Mouse (Mus musculus) hindbrain, embryonic 10.5 days (tissue): ENCODE measurements around the gene Fam169a. TPM values are rescaled to one million over a fixed set of nuclear protein-coding genes. Genes with fewer than 3 reads are reported as not detected.

ENCODE experiments used
- DNase-seq: peaks from one replicate; pipeline ENCODE4 v3.0.0-alpha.2; 2017; ENCODE audit warnings: low spot score
- H3K27ac ChIP-seq: fragments of 300-500 bp; sonication (generic); 2 replicates; pipeline ENCODE4 v1.5.1; 2016; ENCODE audit warnings: mild to moderate bottlenecking, moderate library complexity
- H3K27me3 ChIP-seq: fragments of 300-500 bp; sonication (generic); 2 replicates; pipeline ENCODE4 v1.6.1; 2016; ENCODE audit warnings: mild to moderate bottlenecking; ENCODE audit not compliant: poor library complexity, insufficient read depth, severe bottlenecking
- H3K36me3 ChIP-seq: fragments of 300-500 bp; sonication (generic); 2 replicates; pipeline ENCODE4 v1.6.1; 2016; ENCODE audit warnings: mild to moderate bottlenecking, moderate library complexity
- H3K4me1 ChIP-seq: fragments of 300-500 bp; sonication (generic); replicated peaks from 2 replicates; pipeline ENCODE4 v1.6.1; 2016; ENCODE audit warnings: mild to moderate bottlenecking
- H3K4me3 ChIP-seq: fragments of 300-500 bp; sonication (generic); 2 replicates; pipeline ENCODE4 v1.5.1; 2016; ENCODE audit warnings: mild to moderate bottlenecking, moderate library complexity
- H3K9me3 ChIP-seq: fragments of 300-500 bp; sonication (generic); 2 replicates; pipeline ENCODE4 v1.6.1; 2016; ENCODE audit warnings: mild to moderate bottlenecking, moderate library complexity
- WGBS: fragments of 180-500 bp; shearing (Covaris S2); methylation state at CpG from one replicate; pipeline ENCODE4 v1.1.7; 2016; 5-methylcytosine and 5-hydroxymethylcytosine counted together
- polyA plus RNA-seq: library from polyadenylated mRNA; unstranded; fragments of >200 nt; fragmentation: Nextera tagmentation; extraction: Ambion mirVana; gene quantifications from 2 replicates; pipeline ENCODE4 v1.2.1, GENCODE M21; 2016

Fam169a gene
- 6.9 and 8.4 TPM in 2 replicates for polyA plus RNA-seq

DNA sequence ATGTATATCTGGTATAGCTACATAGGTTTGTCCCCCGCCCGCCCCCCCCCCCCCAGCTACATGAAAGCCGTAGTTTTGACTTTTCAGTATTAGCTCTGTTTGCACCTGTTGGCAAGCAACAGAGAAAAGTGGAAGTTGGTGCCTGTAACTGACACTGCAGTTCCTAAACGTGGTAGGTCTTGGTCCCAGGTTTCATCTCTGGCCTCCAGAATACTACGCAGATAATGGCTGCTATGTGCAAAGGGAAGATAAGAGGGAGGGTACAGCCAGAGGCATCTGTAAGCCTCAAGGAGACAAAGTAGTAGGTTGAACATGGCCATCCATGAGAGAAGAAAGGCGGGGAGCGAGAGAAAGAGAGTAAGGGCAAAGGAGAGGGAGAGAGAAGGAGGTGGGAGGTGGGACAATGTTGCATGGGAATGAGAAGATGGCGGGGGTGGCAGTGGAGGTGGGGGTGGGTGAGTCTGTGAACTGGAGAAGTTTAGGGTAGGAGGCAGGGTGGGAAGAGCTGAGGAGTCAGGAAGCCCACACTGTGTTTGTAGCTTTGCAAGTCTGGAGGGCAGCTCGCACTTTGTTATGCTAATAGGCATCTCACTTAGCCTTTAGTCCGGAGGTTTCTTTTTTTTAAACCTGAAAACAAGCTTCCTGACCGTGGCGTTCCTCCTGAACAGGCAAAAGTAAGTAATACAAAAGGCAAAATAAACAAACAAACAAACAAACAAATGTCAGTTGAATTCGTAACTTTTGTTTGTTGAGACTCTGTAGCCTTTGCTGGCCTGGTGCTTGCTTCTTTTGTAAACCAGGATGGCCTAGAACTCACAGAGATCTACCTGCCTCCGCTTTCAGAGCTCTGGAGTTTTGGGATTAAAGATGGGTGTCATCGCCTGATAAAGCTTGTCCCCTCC is at the start of gene Fam169a:
Fam169a (plus strand) TSS at position 638 of the 902 bp plus-strand sequence.
- Histone ChIP-seq H3K36me3 (no peaks in the 10 kb centered on the region), H3K9me3 (no peaks in the 10 kb centered on the region), H3K4me3 (0 out of 2 replicates have a peak within 1 kb of the TSS, but pooled peaks have one; percentile 13), H3K27ac (peak within 1 kb of the TSS; percentile 68), H3K27me3 (peaks cover 40% of the 10 kb centered on the region), H3K4me1 (peaks cover 26% of the 10 kb centered on the region)
- WGBS: 32% methylated on average over 15 of the region's 15 CpGs
- peak; percentile 4 for DNase-seq

DNA sequence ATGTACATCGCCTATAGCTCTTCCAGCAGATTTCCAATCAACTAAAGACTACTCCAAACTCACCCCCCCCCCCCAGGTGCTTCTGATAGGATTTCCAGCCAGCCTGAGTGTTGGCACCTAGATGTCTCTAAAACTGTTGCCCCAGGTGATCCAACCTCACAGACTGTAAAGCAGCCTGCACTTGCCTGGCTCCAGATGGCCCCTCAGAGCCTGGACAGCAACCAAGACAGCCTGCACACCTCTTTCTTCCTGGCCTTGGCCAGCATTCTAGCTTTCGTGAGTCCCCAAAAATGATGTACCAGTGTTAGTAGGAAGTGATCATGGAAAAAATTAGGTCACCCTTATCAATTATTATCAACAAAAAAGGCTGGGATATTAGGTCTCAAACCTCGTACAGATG is 49.4 kb upstream of the Fam169a start:
- no peak overlapping the region for H3K4me3 ChIP-seq
- no peak for DNase-seq
- no peaks in the 10 kb centered on the region for H3K9me3 ChIP-seq
- no peaks in the 10 kb centered on the region for H3K27me3 ChIP-seq
- H3K36me3 ChIP-seq: no peaks in the 10 kb centered on the region
- WGBS: 88% methylated on average over 3 of the region's 3 CpGs
- no peak overlapping the region for H3K27ac ChIP-seq
- H3K4me1 ChIP-seq: no peaks in the 10 kb centered on the region

DNA sequence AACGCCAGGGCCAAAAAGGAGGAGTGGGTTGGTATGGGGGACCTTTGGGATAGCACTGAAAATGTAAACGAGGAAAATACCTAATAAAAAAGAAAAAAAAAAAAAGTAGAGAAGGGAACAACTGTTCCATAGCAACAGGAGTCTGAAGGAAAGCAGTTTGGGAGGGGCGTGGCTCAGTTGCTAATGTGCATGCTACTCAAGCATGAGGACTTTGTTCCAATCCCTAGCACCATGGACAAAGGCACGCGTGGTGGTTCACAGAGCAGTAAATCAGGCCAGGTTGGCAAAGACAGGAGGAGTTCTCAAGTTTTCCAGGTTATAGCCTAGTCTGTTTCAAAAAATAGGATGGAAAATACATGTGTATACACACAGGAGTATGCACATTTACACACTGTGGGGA is 47.0 kb upstream of the Fam169a start:
- no peaks in the 10 kb centered on the region for H3K9me3 ChIP-seq
- H3K4me3 ChIP-seq: no peak overlapping the region
- 72% methylated on average over 5 of the region's 5 CpGs for WGBS
- H3K27ac ChIP-seq: no peak overlapping the region
- no peaks in the 10 kb centered on the region for H3K4me1 ChIP-seq
- no peak for DNase-seq
- no peaks in the 10 kb centered on the region for H3K36me3 ChIP-seq
- no peaks in the 10 kb centered on the region for H3K27me3 ChIP-seq

DNA sequence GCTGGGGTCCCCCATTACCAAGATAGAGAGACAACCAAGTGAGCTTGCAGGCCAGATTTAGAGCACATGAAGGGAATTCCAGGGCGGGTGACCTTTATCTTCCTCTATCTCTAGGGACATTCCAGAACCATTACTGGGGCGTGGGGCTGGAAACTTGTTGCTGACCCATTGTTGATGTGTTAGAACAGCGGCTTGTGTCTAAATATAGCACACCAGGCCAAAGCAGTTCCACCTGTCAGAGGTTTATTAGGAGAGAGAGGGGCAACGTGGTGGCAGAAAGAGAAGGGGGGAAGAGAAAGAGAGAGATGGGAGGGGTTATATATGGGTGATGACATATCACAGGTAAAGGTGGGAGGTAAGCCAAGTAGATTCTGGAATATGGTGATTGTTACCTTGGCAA is 45.2 kb upstream of the Fam169a start:
- WGBS: 68% methylated on average over 4 of the region's 4 CpGs
- Histone ChIP-seq H3K27me3 (no peaks in the 10 kb centered on the region), H3K27ac (no peak overlapping the region), H3K36me3 (no peaks in the 10 kb centered on the region), H3K9me3 (no peaks in the 10 kb centered on the region), H3K4me3 (no peak overlapping the region), H3K4me1 (no peaks in the 10 kb centered on the region)
- no peak for DNase-seq

DNA sequence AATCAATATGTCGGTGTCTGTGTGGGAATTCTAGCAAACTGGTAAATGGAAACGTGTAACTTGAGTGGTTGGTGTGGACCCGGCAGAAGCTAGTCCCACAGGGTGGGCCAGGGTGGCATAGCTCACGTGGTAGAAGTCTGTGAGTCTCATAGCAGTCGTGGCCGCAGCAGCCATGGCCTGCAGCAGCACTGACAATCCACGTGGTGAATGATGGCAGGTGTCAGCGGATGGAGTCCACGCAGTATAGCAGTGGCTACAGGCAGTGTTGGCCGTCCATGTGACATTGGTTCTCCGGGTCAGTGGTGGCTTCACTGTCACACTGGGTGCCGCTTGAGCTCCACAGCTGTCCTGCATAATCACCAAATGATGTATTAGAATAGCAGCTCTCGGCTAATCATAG is 37.0 kb upstream of the Fam169a start:
- no peak overlapping the region for H3K4me3 ChIP-seq
- no peaks in the 10 kb centered on the region for H3K27me3 ChIP-seq
- no peaks in the 10 kb centered on the region for H3K36me3 ChIP-seq
- no peak for DNase-seq
- no peak overlapping the region for H3K27ac ChIP-seq
- no peaks in the 10 kb centered on the region for H3K4me1 ChIP-seq
- 90% methylated on average over 13 of the region's 13 CpGs for WGBS
- no peaks in the 10 kb centered on the region for H3K9me3 ChIP-seq

DNA sequence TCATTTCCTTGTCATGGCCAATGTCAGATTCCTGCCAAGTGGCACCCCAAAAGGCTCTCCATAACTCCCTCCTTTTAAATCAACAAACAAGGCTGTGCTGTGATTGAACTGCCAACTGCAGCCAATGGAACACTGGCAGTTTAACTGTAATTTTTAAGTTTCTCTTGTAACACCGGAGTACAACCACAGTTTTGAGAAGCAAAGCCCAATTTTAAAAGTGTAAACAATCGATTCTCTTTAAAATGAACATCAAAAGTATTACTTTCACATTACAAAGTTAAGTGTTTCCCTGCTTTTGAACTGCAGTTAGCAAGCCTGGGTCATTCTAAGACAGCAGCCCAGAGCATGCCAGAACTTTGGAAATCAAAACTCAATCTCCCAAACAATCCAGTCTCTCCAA is 32.8 kb upstream of the Fam169a start, which contains the start of gene 1700029F12Rik:
1700029F12Rik (minus strand) TSS at position 101 of the 400 bp plus-strand sequence.
- DNase-seq: no peak
- Histone ChIP-seq H3K4me1 (no peaks in the 10 kb centered on the region), H3K27me3 (no peaks in the 10 kb centered on the region), H3K36me3 (no peaks in the 10 kb centered on the region), H3K4me3 (no peak within 1 kb of the TSS), H3K27ac (no peak within 1 kb of the TSS), H3K9me3 (no peaks in the 10 kb centered on the region)
- 84% methylated on average over 2 of the region's 2 CpGs for WGBS

DNA sequence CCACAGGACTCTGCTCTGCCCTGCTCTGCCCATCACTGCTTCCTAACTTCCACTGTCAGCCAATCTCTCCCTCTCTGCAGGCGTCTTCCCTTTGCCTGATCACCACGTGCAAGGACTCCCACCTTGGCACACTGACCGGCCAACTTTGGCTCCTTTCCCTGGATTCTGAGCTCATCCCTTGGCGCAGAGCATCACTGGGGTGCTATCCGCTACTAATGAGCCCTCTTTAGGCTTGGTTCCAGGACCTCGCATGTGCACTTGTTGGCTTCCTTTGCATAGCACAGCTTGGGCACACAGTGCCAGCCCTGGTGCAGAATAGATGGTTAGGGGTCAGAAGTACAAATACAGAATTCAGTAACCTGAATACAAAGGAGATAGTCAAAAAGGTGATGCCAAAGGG is 15.9 kb upstream of the Fam169a start:
- no peaks in the 10 kb centered on the region for H3K36me3 ChIP-seq
- no peaks in the 10 kb centered on the region for H3K4me1 ChIP-seq
- H3K9me3 ChIP-seq: no peaks in the 10 kb centered on the region
- no peak overlapping the region for H3K4me3 ChIP-seq
- no peaks in the 10 kb centered on the region for H3K27me3 ChIP-seq
- H3K27ac ChIP-seq: no peak overlapping the region
- 82% methylated on average over 6 of the region's 6 CpGs for WGBS
- no peak for DNase-seq

DNA sequence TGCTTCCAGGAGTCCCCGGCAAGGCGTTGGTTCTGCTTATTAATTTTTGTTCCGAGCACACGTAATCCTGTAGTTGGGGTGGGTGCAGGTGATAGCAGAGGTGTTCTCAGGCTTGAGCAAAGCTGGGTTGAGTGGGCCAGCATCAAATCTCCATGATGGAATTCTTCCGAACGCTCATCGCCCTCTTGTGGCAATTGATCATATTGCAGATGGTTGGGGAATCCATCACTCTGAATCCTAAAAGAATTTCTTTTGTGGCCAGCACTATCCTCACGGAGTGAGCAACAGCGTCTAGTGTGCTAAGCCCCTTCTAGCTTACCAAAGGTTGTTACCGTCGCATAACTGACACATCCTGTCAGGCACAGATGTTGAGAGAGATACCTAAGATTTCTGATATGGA is 14.4 kb upstream of the Fam169a start:
- Histone ChIP-seq H3K9me3 (no peaks in the 10 kb centered on the region), H3K27me3 (no peaks in the 10 kb centered on the region), H3K4me3 (no peak overlapping the region), H3K36me3 (no peaks in the 10 kb centered on the region), H3K27ac (no peak overlapping the region), H3K4me1 (no peaks in the 10 kb centered on the region)
- WGBS: 22% methylated on average over 11 of the region's 11 CpGs
- DNase-seq: peak; percentile 73

DNA sequence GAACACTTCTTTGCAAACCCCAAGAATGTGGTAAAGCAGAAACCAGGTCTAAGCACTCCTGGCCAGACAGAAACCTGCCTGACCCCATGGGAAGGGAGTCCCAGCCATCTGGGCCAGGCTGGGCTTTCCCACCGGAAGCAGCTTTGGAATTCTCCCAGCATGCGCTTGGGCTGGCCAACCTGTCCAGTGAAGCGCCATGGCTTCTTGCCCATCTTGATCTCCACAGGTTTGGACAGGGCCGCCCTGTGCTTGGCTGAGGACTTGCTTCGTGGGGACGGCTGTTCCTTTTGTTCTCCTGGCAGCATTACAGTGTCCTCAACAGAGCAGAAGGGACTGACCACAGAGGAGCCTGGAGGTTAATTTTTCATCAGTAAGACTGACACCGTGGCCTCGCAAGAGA is 13.2 kb upstream of the Fam169a start:
- Histone ChIP-seq H3K36me3 (no peaks in the 10 kb centered on the region), H3K4me1 (no peaks in the 10 kb centered on the region), H3K27ac (no peak overlapping the region), H3K27me3 (no peaks in the 10 kb centered on the region), H3K9me3 (no peaks in the 10 kb centered on the region), H3K4me3 (no peak overlapping the region)
- DNase-seq: no peak
- WGBS: 82% methylated on average over 8 of the region's 8 CpGs

DNA sequence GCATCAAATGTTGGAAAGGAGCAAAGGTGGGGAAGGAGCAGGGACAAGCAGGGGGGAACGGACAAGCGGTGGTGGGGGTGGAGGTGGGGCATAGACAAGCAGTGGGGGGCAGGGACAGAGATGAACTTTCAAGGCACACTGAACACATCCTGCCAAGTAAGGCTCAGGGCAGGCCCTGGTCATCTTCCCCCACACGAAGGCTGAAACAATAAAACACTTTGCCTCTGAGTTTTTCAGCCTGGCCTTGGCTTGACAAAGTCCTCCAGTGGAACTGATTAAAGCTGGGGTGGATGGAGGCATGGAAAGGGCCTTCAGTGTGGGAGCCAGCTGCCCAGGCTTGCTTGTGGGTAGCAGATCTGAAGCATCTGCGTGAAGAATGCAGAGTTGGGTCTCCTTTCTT is 9.3 kb upstream of the Fam169a start:
- DNase-seq: no peak
- H3K9me3 ChIP-seq: no peaks in the 10 kb centered on the region
- H3K36me3 ChIP-seq: no peaks in the 10 kb centered on the region
- H3K27ac ChIP-seq: no peak overlapping the region
- no peaks in the 10 kb centered on the region for H3K27me3 ChIP-seq
- H3K4me1 ChIP-seq: 0 out of 2 replicates have a peak, but pooled peaks cover 5% of the 10 kb centered on the region
- no peak overlapping the region for H3K4me3 ChIP-seq
- WGBS: 46% methylated on average over 4 of the region's 4 CpGs

DNA sequence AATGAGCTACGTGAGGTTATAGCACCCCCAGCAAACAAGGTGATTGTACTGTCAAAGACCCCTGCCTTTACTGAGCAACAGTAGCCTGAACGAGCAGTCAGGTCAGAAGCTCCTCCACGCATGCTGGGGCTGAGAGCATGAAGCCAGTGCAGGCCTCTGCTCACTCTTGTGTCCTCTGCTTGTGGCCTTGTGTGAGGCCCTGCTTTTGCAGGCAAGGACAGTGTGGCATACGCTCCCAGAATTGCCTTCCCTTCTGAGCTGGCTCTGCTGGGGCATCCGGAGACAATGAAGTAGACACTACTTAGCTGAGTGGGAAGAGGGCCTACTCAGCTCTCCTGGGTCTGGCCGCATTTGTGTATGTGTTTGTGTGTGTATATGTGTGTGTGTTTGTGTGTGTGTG is 7.3 kb upstream of the Fam169a start:
- H3K4me1 ChIP-seq: peaks cover 11% of the 10 kb centered on the region
- H3K9me3 ChIP-seq: no peaks in the 10 kb centered on the region
- H3K4me3 ChIP-seq: no peak overlapping the region
- no peak overlapping the region for H3K27ac ChIP-seq
- DNase-seq: no peak
- H3K36me3 ChIP-seq: no peaks in the 10 kb centered on the region
- 93% methylated on average over 6 of the region's 6 CpGs for WGBS
- no peaks in the 10 kb centered on the region for H3K27me3 ChIP-seq

DNA sequence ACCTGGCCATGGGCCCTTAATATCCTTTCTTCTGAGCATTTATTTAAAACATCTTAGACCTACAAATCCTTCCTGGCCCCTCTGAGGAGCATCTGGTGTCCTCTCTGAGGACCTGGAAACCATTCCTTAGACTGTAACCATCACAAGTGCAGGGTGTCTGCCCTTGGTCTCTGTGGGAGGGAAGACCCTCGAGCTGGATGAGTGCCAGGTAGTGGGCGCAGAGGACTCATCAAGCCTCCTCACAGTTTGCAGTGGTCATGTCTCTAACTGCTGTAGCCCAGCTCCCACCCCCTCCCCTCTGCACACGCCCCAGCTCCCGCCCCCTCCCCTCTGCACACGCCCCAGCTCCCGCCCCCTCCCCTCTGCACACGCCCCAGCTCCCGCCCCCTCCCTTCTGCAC is 6.8 kb upstream of the Fam169a start:
- Histone ChIP-seq H3K27me3 (0 out of 2 replicates have a peak, but pooled peaks cover under 1% of the 10 kb centered on the region), H3K27ac (no peak overlapping the region), H3K36me3 (no peaks in the 10 kb centered on the region), H3K9me3 (no peaks in the 10 kb centered on the region), H3K4me3 (no peak overlapping the region), H3K4me1 (peaks cover 14% of the 10 kb centered on the region)
- no peak for DNase-seq
- 56% methylated on average over 4 of the region's 8 CpGs for WGBS

DNA sequence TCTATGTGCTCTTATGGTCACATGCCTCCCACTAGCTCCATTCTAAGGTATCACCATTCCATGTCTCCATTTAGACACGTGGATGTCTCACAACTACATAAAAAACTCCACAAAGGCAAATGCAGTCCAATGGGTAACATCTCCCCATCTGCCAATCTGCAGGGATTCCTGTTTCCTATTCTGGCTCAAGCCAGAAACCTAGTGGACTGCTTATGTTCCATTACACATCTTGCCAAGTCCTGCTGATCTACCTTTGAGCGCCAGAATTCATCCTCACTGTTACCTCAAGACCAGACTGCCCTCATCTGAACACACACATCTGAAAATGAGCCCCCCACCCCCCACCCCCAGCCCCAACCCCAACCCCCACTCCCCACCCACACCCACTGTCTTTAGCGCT is 4.9 kb upstream of the Fam169a start:
- no peak overlapping the region for H3K27ac ChIP-seq
- peaks cover 20% of the 10 kb centered on the region for H3K4me1 ChIP-seq
- no peaks in the 10 kb centered on the region for H3K9me3 ChIP-seq
- WGBS: 94% methylated on average over 3 of the region's 3 CpGs
- no peaks in the 10 kb centered on the region for H3K36me3 ChIP-seq
- no peak overlapping the region for H3K4me3 ChIP-seq
- no peak for DNase-seq
- H3K27me3 ChIP-seq: peaks cover 14% of the 10 kb centered on the region; the same call in 1 of the 2 replicates
